Mouse (Mus musculus) granulocyte monocyte progenitor cell, adult 5-6 weeks (primary cell): ENCODE measurements around the gene Mymk. TPM values are rescaled to one million over a fixed set of nuclear protein-coding genes. Genes with fewer than 3 reads are reported as not detected.
A peak's percentile ranks its signal among the peaks of the same experiment; 100 is the strongest.

Experiments used
- ATAC-seq: replicated peaks from 2 replicates; pipeline ENCODE4 v1.8.0; 2016; ENCODE audit warnings: mild to moderate bottlenecking, moderate TSS enrichment, inconsistent platforms; ENCODE audit not compliant: poor library complexity, severe bottlenecking
- total RNA-seq, 2 experiments: library from RNA; stranded (forward) in 1 of 2; stranded (reverse) in 1 of 2; fragments of 200-712, 200-1000 nt in 1 of 2; fragments of >200 nt in 1 of 2; fragmentation: Nextera tagmentation in 1 of 2; gene quantifications; 2 replicates each; pipeline ENCODE4 v1.2.3; 2014 to 2017

Mymk gene
- total RNA-seq, 2 experiments from 2014 or later = not detected

DNA sequence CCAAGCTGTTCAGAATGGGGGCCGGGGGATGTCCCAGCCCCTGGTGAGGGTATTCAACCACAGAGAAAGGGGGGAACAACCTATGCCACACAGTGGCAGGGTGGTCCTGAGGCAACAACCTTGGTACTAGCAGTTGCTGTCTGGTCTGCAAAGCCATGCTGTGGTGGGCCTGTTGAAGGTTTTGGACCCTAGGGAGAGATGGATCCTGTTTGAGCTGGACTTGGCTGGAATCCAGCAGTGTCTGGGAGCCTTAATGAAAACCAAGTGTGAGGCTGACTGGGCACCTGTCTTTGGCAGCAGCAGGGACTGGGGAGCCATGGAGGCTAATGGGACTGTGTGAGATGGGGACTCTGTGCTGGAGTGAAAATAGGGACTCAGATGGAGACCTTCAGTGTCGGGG lies 7.7 kb upstream of the Mymk start:
- no peak for ATAC-seq

DNA sequence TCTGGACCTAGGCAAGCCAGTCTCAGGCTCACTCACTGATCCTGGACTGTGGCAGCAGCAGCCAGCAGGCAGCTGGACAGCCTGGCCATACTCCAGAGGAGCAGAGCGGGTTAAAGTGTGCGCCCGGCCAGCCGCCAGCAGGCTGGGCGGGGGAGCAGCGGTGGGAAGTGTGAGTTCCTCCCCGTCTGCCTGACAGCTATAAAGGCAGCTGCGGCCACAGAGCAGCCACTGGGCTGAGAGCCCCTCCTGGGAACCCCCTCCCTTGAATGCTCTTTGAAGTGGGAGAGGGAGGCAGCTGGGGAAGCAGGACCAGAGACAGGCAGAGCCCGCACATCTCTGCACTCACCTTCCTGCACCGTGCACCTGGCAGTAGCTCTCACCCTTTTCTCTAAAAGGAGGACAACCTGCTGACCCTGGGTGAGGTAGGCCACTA lies 7.2 kb upstream of the Mymk start, which contains the start of gene Adamtsl2:
Gene Adamtsl2, plus strand, starts transcription at position 228 of the 433 bp plus-strand sequence.
- ATAC-seq = 0 out of 2 replicates have a peak, but pooled peaks have one; percentile 37

DNA sequence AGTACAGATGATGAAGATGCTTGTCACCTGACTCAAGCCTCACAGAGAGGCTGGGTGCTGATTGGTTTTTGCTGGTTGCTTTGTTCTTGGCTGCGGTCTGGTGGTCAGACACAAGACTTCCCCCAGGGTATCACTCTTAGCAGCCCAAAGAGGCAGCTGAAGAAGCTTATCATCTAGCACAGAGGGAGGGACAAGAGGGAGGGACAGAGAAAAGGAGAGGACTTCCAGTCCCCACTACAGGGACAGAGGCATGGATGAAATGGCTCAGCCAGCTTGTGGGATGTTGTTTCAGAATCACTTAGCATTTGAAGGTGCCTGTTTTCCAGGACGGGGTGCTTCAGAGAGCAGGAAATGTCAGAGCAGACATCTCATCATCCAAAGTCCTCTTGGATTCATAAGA lies 6.3 kb upstream of the Mymk start:
- no peak for ATAC-seq

DNA sequence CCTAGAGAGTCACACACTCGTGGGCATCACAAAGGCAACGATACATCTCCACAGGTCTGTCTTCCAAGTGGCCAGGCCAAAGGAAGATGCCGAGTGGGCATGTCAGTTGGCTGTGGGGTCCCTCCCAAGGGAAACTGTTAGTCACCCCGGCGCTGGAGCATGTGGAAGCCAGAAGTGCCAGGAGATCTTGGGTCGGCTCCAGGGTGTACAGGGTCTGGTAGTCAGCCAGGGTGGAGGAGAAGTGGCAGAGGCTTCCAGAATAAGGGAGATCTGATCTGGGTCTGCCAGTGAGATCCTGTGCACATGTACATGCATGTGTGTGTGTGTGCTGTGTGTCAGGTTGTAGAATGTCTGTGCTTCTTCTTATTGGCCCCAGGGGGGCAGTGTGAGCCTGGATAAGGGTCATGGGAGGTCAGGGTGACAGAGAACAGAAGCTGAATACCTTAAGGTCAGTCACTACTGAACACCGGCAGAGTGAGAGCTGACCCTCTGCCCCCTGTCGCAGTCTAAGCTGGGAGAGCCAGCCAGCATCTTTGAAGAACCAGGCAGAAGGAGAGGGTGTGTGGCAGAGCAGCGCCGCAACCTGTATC lies 5.8 kb upstream of the Mymk start:
- no peak for ATAC-seq

DNA sequence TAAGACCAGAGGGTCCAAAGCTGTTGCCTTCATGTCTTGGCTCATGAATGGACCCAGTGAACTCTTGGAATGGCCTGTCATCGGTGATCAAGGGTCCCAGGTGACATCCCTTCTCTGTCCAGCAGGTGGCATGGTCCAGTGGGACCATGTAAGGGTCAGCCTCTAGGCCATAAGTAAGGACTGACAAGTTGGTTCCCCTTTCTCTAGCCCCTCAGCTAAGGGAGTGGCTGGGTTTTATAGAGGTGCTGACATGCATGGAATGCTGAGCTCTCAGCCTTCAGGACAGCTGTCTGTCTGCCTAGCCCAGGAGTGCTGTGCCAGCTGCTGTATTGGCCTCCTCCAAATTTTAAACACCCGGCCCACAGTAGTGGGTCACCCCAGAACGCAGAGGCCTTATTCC lies 3.5 kb upstream of the Mymk start:
- peak; percentile 70 for ATAC-seq

DNA sequence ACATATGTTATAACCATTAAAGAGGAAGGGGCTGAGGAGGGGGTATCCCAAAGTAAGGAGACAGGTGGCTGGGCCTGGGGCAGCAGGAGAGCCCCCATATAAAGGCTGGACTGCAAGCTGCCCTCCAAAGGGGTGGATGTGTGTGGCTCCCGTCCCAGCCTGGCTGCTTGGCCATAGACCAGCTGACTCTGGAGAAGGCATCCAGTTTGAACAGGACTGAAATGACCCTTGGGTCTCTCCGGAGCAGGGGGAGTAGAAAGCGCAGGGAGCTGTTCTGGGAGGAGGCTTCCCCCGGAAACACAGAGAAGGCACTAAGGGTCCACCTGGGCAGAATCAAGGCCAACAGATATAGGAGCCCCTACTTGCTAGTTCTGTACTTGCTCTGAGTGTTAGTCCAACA lies 2.8 kb upstream of the Mymk start:
- no peak for ATAC-seq

DNA sequence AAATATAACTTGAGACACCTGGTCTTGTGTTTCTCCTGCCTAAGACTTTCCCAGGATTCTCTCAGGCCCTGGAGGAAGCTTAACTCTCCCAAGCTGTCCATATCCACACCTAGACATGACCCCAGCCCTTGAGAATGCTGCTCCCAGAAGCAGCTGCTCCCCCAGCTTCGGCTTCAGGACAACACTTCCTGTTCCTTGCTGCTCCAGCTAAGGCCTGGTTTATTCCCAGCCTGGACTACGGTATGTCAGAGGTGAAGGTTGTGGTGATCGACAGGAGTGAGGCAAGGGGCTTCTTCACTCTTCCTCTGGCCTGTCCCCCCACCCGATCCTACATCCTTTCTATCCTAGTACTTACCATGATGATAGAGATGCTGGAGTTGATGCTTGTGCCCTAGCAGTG lies 1.4 kb upstream of the Mymk start:
- ATAC-seq = no peak

DNA sequence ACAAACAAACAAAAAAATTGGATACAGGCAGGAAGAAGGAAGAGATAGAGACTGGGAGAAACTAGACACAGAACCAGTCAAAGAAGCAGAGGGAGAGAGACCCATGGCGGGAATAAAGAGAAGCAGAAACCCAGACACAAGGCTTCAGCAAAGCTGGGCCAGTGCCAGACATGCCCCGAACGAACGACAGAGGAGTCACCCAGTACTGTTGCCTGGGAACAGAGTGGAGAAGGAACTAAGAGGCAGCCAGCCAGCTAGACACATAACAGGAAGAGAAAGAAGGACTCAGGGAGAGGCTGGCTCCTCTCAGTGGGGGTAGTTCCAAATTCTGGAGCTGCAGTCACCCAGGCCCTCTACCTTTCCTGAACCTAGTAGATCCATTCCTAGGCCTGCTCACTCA lies 842 bp downstream of the Mymk start:
- ATAC-seq = peak; percentile 81

DNA sequence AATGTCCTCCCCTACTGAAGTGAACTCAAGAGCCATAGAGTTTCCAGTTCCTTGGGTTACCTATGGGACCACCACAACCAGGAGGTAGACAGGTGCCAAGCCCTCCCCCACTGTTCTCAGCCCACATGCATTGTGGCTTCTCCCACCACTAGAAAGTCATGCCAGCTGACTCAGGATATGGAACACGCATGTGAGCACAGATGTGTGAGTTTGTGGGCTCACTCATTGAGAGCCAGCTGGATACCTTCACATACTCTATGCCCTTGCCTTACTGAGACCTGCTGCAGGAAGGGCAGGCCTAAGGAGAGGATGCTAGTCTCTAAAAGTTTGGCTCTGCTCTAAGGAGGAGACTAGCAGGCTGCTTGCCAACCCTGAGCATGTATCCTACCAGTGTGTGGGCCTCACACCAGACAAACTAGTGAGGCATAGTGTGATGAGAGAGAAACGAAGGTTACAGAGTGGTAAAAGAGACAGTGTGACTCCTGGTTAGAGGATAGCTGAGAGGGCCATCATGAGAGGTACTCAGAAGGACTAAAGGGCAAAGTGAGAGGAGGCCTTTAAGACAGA lies 1.6 kb downstream of the Mymk start:
- no peak for ATAC-seq

DNA sequence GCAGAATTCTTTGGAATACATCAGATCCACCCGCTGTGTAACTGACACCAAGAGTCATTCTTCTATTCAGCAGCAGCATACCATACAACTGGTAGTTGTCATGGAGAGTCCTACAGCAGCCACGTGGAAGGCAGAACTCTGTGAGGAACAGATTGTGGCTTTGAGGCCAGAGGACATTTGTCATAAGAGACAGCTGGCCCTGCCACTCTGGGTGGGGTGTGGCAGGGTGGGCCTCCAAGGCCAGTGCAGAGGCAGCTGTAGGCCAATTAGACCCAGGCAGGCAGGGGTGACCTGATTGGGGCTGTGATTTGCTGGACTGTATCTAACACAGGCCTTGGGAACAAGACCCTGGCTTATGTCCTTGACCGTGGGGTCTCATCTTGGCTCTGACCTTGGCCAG lies 2.3 kb downstream of the Mymk start:
- no peak for ATAC-seq

DNA sequence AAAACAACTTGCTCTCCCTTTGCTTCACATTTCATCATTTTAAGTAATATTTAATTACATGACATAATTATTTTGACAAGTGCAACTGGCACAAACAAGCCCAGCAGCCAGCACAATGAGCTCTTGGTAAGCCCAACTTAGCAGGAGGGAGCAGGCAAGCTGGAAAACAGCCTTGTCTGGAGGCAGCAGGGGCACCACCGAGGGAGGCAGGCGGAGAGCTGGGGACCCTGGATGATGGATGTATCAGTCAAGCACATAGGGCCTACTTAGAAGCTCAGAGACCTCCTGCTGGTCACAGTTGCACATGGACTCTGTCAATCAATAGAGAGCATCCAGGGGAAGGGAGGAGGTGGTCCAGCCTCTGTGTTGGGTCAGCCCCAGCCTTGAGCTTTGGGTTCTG lies 4.0 kb downstream of the Mymk start:
- no peak for ATAC-seq

DNA sequence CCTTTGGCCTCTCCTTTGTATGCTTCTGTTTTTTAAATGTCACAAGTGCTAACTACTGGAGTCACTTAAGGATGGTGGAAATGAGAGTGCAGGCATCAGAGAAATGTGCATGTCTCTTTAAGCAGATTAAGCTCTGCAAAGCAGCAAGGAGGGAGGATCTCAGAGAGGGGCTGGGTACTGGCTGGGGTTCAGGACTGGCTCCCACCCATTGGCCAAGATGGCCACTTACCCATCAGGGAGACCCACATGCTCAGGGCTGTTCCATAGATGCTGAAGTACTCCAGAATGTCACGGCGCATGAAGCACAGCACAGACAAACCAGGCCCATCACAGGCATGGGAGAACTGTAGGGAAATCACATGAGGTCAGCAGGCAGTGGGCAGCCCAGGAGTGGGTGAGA lies 4.9 kb downstream of the Mymk start:
- ATAC-seq = no peak

DNA sequence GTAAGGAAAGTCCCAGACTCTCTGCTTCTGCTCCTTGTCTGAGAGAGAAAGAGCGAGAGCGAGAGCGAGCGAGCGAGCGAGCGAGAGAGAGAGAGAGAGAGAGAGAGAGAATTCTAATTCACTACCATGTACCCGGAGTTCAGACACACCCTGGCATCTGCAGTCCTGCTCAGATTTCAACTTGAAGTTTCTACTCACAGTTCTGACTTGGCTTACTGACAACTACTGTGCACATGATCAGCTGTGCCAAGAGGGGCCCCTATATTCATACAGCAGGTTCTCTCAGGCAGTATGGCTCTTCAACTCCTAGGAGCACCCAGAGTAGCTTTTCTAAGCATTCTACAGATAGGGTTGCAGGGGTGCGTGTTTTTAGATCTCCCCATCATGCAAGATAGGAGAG lies 12.8 kb downstream of the Mymk start:
- no peak for ATAC-seq

DNA sequence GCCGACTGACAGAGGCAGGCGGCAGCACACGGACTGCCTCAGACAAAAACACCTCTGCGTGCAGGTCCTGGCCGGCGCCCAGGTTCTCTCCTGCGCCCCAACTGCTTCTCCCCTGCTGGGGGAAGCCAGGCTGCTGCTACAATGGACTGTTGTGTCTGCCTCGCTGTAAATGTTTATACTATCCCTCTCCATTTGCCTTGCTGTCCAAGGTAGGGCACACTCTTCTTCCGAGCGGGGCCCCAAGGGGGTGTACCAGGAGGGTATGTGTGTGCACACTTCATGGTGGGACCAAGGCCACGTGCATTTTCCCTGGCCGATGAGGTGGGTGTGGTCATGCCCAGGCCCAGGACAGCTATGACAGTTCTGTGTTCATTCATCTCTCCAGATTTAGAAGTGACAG lies 13.2 kb downstream of the Mymk start:
- ATAC-seq = no peak

DNA sequence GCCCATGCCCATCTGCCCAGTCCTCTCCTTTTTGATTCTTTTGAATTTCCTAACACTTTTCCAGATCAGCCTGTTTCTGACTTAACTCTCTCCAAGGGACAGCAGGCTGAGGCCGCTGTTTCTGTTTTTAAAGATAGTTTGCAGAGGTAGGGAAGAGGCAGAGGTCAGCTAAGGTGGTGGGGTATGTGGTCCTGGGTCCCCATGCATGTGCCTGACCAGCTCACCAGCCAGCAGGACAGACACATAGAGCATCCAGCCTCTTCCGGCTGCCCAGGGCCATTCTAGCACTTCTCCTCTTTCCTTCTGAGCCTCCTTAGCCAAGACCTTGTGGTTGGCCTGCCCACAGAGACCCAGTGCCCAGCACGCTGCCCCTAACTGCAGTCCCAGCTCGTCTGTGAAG lies 13.7 kb downstream of the Mymk start:
- no peak for ATAC-seq

DNA sequence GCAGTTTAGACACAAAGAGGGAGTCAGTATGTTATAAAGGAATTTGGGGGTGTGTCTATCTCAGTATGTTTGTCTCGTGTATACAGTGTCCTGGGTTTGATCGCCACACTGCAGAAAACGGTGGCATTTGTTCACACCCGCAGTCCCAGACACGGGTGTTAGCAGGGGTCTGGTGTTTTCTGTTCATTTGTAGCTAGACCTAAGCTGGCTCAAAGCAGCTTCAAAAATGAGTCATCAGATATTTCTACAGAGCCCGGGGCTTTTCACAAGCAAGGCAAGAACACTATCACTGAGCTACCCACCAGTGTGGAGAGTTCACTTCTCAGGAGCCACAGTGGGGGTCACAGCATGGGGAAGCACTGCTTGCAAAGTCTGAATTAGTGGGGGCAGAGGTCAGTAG lies 22.6 kb downstream of the Mymk start:
- ATAC-seq = no peak

DNA sequence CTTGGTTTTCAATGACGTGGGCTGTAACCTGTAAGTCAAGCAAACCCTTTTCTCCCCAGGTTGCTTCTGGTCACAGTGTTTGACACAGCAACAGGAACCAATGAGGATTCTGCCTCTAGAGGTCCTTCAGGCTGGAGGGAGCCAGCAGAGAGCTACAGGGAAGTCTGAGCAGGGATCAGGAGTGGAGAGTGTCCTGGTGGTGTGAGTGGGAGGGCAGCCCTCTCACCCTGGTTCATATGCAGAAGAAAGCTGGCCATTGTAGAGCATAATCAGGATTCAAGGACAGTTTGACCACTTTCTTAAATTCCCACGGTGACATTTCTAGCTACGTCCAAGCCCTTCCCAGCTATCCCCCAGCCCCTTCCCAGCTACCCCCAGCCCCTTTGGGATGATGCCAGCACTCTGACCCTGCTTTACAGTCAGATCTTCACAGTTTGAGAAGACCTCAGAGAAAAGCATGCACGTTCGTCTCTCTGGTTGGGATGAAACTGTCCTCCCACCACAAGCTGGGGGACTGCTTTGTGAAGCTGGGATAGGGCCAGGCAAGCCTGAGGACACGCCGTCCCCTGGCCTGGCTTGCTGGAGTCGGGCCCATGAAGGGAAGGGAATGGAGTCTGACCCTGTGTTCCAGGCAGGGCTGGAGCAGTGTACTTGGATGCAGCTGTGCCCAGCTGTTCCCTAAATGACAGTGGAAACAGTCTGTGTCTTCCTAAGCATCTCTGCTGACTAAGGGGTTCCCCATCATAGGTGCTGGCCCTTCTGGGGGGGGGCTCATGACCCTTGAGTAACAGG lies 25.8 kb downstream of the Mymk start:
- ATAC-seq = no peak

DNA sequence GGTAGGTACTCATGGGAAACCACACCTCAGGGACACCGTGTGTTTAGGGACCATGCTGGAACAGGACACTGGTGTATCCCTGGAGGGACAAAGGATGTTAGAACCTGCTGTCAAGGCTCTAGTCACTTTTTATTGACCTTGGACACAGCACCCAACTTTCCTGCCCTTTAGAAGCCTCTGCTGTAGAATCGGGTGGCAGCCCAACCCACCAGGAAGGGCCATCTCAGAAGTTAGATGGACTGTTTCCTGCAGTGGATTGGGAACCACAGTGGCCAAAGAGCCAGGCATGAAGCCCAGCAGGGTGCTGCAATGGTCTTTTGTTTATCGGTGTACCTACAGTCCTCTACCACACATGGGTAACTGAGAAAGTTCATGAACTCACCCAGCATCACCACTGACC lies 27.3 kb downstream of the Mymk start:
- no peak for ATAC-seq

DNA sequence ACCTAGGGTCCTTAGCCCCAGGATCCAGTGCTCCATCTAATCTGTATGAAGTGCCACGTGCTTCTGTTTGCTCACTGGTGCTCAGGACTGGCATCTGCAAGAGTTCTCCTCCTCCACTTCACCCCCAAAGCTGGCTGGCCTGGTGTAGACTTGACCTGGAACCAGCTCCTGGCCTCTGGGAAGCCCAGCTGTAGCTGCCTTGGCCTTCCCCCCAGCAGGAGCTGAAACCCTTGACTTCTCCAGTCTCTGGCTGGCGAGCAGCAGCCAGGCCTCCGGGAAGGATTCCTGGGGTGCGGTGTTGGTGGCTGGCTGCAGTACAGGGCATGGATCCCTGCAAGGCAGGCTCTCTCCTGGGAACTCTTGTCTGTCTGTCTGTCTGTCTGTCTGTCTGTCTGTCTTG lies 27.8 kb downstream of the Mymk start:
- ATAC-seq = no peak

DNA sequence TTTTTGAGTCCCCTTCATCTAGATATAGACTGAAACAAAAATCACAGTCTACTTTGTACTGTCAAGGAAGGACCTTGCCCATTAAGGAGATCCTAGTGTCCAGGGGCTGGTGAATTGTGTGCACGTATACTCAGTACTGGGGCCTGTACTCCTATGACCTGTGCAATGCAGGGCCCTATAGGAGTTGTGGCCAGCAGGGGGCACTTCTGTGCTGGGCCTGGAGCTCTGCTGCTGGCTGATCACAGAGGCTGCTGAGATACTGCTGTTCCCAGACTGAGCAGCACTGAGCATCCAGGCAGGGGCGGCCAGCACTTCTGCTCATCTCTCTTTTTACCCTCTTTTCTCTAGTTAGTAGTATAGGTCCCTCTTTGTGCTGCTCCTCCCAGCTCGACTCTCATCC lies 28.5 kb downstream of the Mymk start:
- ATAC-seq = peak; percentile 66

DNA sequence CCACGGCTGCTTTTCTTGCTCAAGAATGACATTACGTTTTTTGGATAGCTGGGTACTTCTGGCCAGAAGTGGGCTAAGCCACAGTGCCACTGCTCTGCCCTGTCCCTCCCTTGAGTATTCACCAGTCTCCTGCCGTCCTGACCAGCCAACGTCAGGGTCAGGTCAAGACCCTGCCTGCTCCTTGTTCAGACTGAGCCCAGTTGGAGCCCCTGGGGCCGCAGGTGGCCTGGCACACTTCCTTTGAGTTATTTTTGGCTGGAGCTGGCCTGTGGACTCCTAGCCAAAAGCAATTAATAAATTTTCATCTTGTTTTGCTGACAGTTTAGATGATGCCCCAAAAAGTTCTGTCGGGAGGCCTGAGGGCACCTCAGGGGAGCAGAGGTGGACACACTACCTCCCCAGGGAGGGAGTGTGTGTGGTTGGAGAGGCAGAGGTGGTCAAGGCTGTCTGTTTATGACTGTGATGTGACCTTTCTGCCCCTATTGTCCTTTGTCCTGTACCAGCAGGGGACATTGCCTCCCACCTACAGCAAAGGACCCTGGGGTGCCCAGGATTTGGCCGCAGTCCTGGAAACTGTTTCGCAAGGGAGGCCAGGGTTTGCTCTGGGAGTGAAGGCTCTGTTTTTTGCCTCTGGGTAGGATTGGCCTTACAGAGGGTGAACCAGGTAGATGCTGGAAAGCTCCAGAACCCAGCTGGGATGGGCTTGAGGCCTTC lies 29.7 kb downstream of the Mymk start:
- ATAC-seq = no peak
